7 mouse cellular contexts compared by ENCODE assay signal in the genomic region with DNA sequence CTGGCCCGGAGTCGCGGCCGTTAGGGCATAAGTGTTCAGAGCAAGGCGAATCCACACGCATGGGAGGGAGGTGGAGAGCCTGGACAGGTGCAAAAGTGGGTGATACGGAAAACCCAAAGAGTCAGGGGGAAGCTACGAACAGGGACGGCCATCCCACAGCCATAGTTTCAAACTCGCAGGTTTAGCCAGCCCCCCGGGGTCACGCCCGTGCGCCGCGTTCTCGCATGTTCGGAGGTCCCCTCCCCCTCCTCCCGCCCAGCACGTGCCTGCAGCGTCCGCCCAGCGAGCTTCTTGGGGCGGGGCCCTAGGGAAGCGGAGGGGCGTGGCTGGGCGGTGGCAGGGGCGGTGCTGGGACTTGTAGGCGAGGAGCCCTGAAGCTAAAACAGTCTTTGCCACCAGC. TPM values are rescaled to one million over a fixed set of nuclear protein-coding genes. Genes with fewer than 3 reads are reported as not detected.
DNase-seq lines count a peak whose midpoint lies in the region; ATAC-seq lines count a peak whose summit lies in the region.

No protein-coding gene starts in this region.

- peaks cover 45% of the 10 kb centered on the region for H3K4me1 ChIP-seq in embryonic facial prominence, embryonic 15.5 days
- peaks cover 63% of the 10 kb centered on the region for H3K4me1 ChIP-seq in heart, embryonic 10.5 days
- H3K4me1 ChIP-seq in kidney, embryonic 15.5 days = peaks cover 56% of the 10 kb centered on the region

- H3K4me3 ChIP-seq in embryonic facial prominence, embryonic 15.5 days (replicated peaks) = peak overlapping the region; percentile 43
- peak overlapping the region; percentile 59 for H3K4me3 ChIP-seq in heart, embryonic 10.5 days
- H3K4me3 ChIP-seq in kidney, embryonic 15.5 days (replicated peaks) = peak overlapping the region; percentile 43

- no peaks in the 10 kb centered on the region for H3K9me3 ChIP-seq in embryonic facial prominence, embryonic 15.5 days (replicated peaks)
- H3K9me3 ChIP-seq in heart, embryonic 10.5 days = no peaks in the 10 kb centered on the region
- no peaks in the 10 kb centered on the region for H3K9me3 ChIP-seq in kidney, embryonic 15.5 days (replicated peaks)

- WGBS in embryonic facial prominence, embryonic 15.5 days = under 1% methylated on average over 25 of the region's 29 CpGs
- WGBS in heart, embryonic 10.5 days = under 1% methylated on average over 29 of the region's 29 CpGs
- 0% methylated on average over 23 of the region's 29 CpGs for WGBS in kidney, embryonic 15.5 days

- H3K27ac ChIP-seq in embryonic facial prominence, embryonic 15.5 days (replicated peaks) = no peak overlapping the region
- peak overlapping the region; percentile 86 for H3K27ac ChIP-seq in heart, embryonic 10.5 days
- no peak overlapping the region for H3K27ac ChIP-seq in kidney, embryonic 15.5 days

- H3K36me3 ChIP-seq in embryonic facial prominence, embryonic 15.5 days = peaks cover 17% of the 10 kb centered on the region
- peaks cover 31% of the 10 kb centered on the region for H3K36me3 ChIP-seq in heart, embryonic 10.5 days
- H3K36me3 ChIP-seq in kidney, embryonic 15.5 days = peaks cover 24% of the 10 kb centered on the region

- peak overlapping the region; percentile 23; the same call in 1 of the 2 replicates for H3K9ac ChIP-seq in embryonic facial prominence, embryonic 15.5 days
- H3K9ac ChIP-seq in kidney, embryonic 15.5 days = peak overlapping the region; percentile 16

- peak; percentile 83 for ATAC-seq in embryonic facial prominence, embryonic 15.5 days (ENCODE audit: insufficient number of reproducible peaks, low FRiP score, low TSS enrichment, low read depth)
- peak; percentile 83 for ATAC-seq in kidney, embryonic 15.5 days (replicated peaks; ENCODE audit: low FRiP score)

- H3K27me3 ChIP-seq in embryonic facial prominence, embryonic 15.5 days = peaks cover 7% of the 10 kb centered on the region; the same call in 1 of the 2 replicates
- H3K27me3 ChIP-seq in heart, embryonic 10.5 days (ENCODE audit: insufficient read depth, poor library complexity, severe bottlenecking) = peaks cover 9% of the 10 kb centered on the region
- H3K27me3 ChIP-seq in kidney, embryonic 15.5 days = peaks cover 13% of the 10 kb centered on the region

- peak; percentile 72 to 81 for DNase-seq in adrenal gland, postnatal 4 days (ENCODE audit: low spot score in 2 of 2)
- peak; percentile 95 for DNase-seq in heart, embryonic 10.5 days (ENCODE audit: low spot score)
- DNase-seq in liver = peak; percentile 98
- DNase-seq in monocyte, adult 2 months (ENCODE audit: low read depth in 1 of 2, low spot score in 2 of 2) = peak; percentile 59 to 81
- DNase-seq in spleen, postnatal 14 days (ENCODE audit: low spot score in 2 of 2) = peak; percentile 91 to 94

- H3K4me2 ChIP-seq in embryonic facial prominence, embryonic 15.5 days (replicated peaks) = peak overlapping the region; percentile 91
- peak overlapping the region; percentile 92 for H3K4me2 ChIP-seq in kidney, embryonic 15.5 days

RNA-seq across cellular contexts. Expression of a gene that starts 0.5 kb away (rescaled TPM):
- total RNA-seq in adrenal gland, postnatal 4 days (2021) = 10 to 100 TPM; 28.4 to 31.7 TPM
- 27.5 and 28.3 TPM in 2 replicates for polyA plus RNA-seq in embryonic facial prominence, embryonic 15.5 days (2015; fragmentation: Nextera tagmentation; extraction: Ambion mirVana)
- polyA plus RNA-seq in heart, embryonic 10.5 days (2016; fragmentation: Nextera tagmentation; extraction: Ambion mirVana) = 156 and 188 TPM in 2 replicates
- 32.1 and 37.3 TPM in 2 replicates for polyA plus RNA-seq in kidney, embryonic 15.5 days (2015; fragmentation: Nextera tagmentation; extraction: Ambion mirVana)

RNA-seq across cellular contexts. Expression of a gene that starts 19.9 kb away (rescaled TPM):
- 10 to 100 TPM; 68.5 to 76.5 TPM for total RNA-seq in adrenal gland, postnatal 4 days (2021)
- 124 and 129 TPM in 2 replicates for polyA plus RNA-seq in embryonic facial prominence, embryonic 15.5 days (2015; fragmentation: Nextera tagmentation; extraction: Ambion mirVana)
- polyA plus RNA-seq in heart, embryonic 10.5 days (2016; fragmentation: Nextera tagmentation; extraction: Ambion mirVana) = 139 and 162 TPM in 2 replicates
- polyA plus RNA-seq in kidney, embryonic 15.5 days (2015; fragmentation: Nextera tagmentation; extraction: Ambion mirVana) = 138 and 145 TPM in 2 replicates

RNA-seq across cellular contexts. Expression of a gene that starts 42.3 kb away (rescaled TPM):
- total RNA-seq in adrenal gland, postnatal 4 days (2021) = not detected
- 4.3 and 6.5 TPM in 2 replicates for polyA plus RNA-seq in embryonic facial prominence, embryonic 15.5 days (2015; fragmentation: Nextera tagmentation; extraction: Ambion mirVana)
- polyA plus RNA-seq in heart, embryonic 10.5 days (2016; fragmentation: Nextera tagmentation; extraction: Ambion mirVana) = 0.06 and 0.20 TPM in 2 replicates
- polyA plus RNA-seq in kidney, embryonic 15.5 days (2015; fragmentation: Nextera tagmentation; extraction: Ambion mirVana) = 0.08 and 0.09 TPM in 2 replicates
